Mouse (Mus musculus): ENCODE measurements at regions not wholly inside any gene's neighbourhood (a gene's known extent, or its start where the extent isn't known, plus 50 kb on each side); places are given as distances from the start of the nearest gene placed in this dataset.

DNA sequence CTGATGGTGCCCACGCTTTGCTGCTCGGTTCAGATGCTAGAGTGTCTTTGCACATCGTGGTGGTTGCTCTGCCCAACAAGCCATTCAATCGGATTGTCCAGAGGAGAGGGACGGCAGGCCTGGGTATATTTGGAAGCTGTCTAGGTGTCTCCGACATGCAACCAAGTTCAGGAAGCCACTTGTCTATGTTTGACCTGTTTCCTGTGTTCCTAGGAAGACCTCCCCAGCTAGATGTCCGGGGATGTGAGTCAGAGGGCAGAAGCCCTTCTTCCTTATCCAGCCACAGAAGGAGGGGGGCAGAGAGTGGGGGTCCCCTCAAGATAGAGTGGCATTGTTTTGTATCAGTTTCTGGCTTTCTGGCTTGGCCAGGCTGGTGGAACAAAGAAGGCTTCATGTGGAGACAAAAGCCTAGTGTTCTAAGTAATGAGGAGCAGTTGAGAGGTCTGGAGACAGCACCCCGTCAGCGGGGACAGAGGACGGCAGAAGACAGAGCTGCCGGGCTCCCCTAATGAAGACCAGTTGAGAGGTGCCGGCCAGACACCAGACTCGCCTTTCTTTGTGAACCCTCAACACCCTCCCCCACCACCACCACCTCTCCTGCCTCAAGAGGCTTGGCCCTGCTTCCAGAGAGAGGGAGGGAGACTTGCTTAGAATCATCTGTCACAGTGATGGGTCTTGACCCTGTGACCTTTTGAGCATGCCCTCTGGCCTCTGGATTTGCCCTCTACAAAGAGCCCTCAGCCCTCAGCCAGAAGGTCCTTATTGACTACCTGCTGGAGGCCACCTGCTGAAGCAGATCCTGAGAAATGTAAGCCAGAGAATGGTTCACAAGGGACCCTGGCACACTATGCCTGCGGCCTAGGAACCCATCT is 207.6 kb upstream of the Tbx3 start:
- no peak overlapping the region for H3K27ac ChIP-seq (ENCODE audit: control insufficient read depth, low read depth, low read length)
- TF ChIP-seq GATA1 (IDR thresholded peaks at IDR 0.05; ENCODE audit: low read depth, low read length) (no peak), JUND (IDR thresholded peaks at IDR 0.05; ENCODE audit: low read depth, low read length) (no peak), CHD2 (IDR thresholded peaks at IDR 0.05; ENCODE audit: low read length) (no peak), MEF2A (IDR thresholded peaks at IDR 0.05; ENCODE audit: extremely low read depth, insufficient replicate concordance, low read depth, low read length, poor library complexity, severe bottlenecking) (no peak), EP300 (IDR thresholded peaks at IDR 0.05; ENCODE audit: low read depth in 1 of 2, low read length in 2 of 2) (no peak), BHLHE40 (IDR thresholded peaks at IDR 0.05; ENCODE audit: borderline replicate concordance, low read depth, low read length) (no peak), MAX (IDR thresholded peaks at IDR 0.05; ENCODE audit: low read length) (no peak), USF2 (IDR thresholded peaks at IDR 0.05; ENCODE audit: borderline replicate concordance in 1 of 2, insufficient read depth in 1 of 2, low read depth in 1 of 2, low read length in 2 of 2) (no peak), RCOR1 (IDR thresholded peaks at IDR 0.05; ENCODE audit: low read depth, low read length) (no peak), SIN3A (IDR thresholded peaks at IDR 0.05; ENCODE audit: low read length) (no peak), RAD21 (IDR thresholded peaks at IDR 0.05; ENCODE audit: low read depth, low read length) (no peak), ELF1 (IDR thresholded peaks at IDR 0.05; ENCODE audit: low read depth, low read length) (no peak), CTCF (IDR thresholded peaks at IDR 0.05 in 2 of 3, conservative IDR thresholded peaks at IDR 0.05 in 1 of 3; ENCODE audit: control insufficient read depth in 1 of 3, insufficient read depth in 1 of 3, low read depth in 2 of 3, low read length in 3 of 3, poor library complexity in 1 of 3, severe bottlenecking in 1 of 3) (no peak), GABPA (IDR thresholded peaks at IDR 0.05; ENCODE audit: low read depth, low read length) (no peak), HCFC1 (IDR thresholded peaks at IDR 0.05; ENCODE audit: low read depth, low read length) (no peak)
- DNase-seq (ENCODE audit: low read depth, low spot score) = no peak
- H3K27me3 ChIP-seq (ENCODE audit: control insufficient read depth in 1 of 2, insufficient read depth in 2 of 2, low read length in 2 of 2) = no peaks in the 10 kb centered on the region
- no peaks in the 10 kb centered on the region for H3K79me2 ChIP-seq (ENCODE audit: control insufficient read depth, insufficient read depth, low read length, poor library complexity)
- no peaks in the 10 kb centered on the region for H3K9me3 ChIP-seq (replicated peaks; ENCODE audit: insufficient read depth, low read length)
- H3K4me1 ChIP-seq (ENCODE audit: control insufficient read depth in 1 of 2, insufficient read depth in 2 of 2, low read length in 2 of 2) = no peaks in the 10 kb centered on the region
- H3K36me3 ChIP-seq (ENCODE audit: control insufficient read depth in 1 of 2, insufficient read depth in 2 of 2, low read length in 2 of 2) = no peaks in the 10 kb centered on the region
- no peak overlapping the region for H3K4me3 ChIP-seq (ENCODE audit: control insufficient read depth in 1 of 2, insufficient read depth in 1 of 2, low read depth in 2 of 2, low read length in 2 of 2)
- H3K9ac ChIP-seq (ENCODE audit: control insufficient read depth, low read depth, low read length, poor library complexity, severe bottlenecking) = no peak overlapping the region

- Histone ChIP-seq H3K9me3 (replicated peaks; ENCODE audit: insufficient read depth, low read length) (no peaks in the 10 kb centered on the region), H3K27ac (ENCODE audit: control insufficient read depth, low read depth, low read length) (no peak overlapping the region)
- TF ChIP-seq ZMIZ1 (IDR thresholded peaks at IDR 0.05; ENCODE audit: low read depth, low read length) = no peak
- no peak for TF ChIP-seq MYB (IDR thresholded peaks at IDR 0.05; ENCODE audit: low read depth, low read length)
- no peak for TF ChIP-seq UBTF (IDR thresholded peaks at IDR 0.05; ENCODE audit: borderline replicate concordance, insufficient read depth, low read depth, low read length)
- TF ChIP-seq EP300 (IDR thresholded peaks at IDR 0.05; ENCODE audit: low read depth in 1 of 2, low read length in 2 of 2) = no peak
- TF ChIP-seq HCFC1 (IDR thresholded peaks at IDR 0.05; ENCODE audit: low read depth, low read length) = no peak
- TF ChIP-seq MAX (IDR thresholded peaks at IDR 0.05; ENCODE audit: low read length) = no peak
- no peak for TF ChIP-seq TCF12 (IDR thresholded peaks at IDR 0.05; ENCODE audit: low read depth, low read length)
- TF ChIP-seq MXI1 (IDR thresholded peaks at IDR 0.05; ENCODE audit: low read depth, low read length) = no peak
- no peak for TF ChIP-seq RAD21 (IDR thresholded peaks at IDR 0.05; ENCODE audit: low read depth, low read length)
- TF ChIP-seq E2F4 (IDR thresholded peaks at IDR 0.05; ENCODE audit: borderline replicate concordance, low read depth, low read length) = no peak
- no peak for TF ChIP-seq USF2 (IDR thresholded peaks at IDR 0.05; ENCODE audit: borderline replicate concordance in 1 of 2, insufficient read depth in 1 of 2, low read depth in 1 of 2, low read length in 2 of 2)
- no peak for TF ChIP-seq MAFK (IDR thresholded peaks at IDR 0.05; ENCODE audit: borderline replicate concordance, low read depth, low read length)
- no peak for TF ChIP-seq POLR2AphosphoS5 (IDR thresholded peaks at IDR 0.05; ENCODE audit: borderline replicate concordance, low read depth, low read length)
- TF ChIP-seq TBP (IDR thresholded peaks at IDR 0.05; ENCODE audit: low read depth, low read length) = no peak
- no peak for TF ChIP-seq GATA1 (IDR thresholded peaks at IDR 0.05; ENCODE audit: low read depth, low read length)
- no peak for TF ChIP-seq ZKSCAN1 (IDR thresholded peaks at IDR 0.05; ENCODE audit: low read depth, low read length)
Observed at GRCm38 (mm10) chr5:119464553-119464952, 205.9 kb upstream of the Tbx3 start.

More at GRCm38 (mm10) chr5:119464553-119464952, 205.9 kb upstream of the Tbx3 start:
- no peak overlapping the region for H3K4me3 ChIP-seq (ENCODE audit: control insufficient read depth in 1 of 2, insufficient read depth in 1 of 2, low read depth in 2 of 2, low read length in 2 of 2)
- no peak for DNase-seq (ENCODE audit: low read depth, low spot score)
- no peaks in the 10 kb centered on the region for H3K4me1 ChIP-seq (ENCODE audit: control insufficient read depth in 1 of 2, insufficient read depth in 2 of 2, low read length in 2 of 2)
- no peaks in the 10 kb centered on the region for H3K27me3 ChIP-seq (ENCODE audit: control insufficient read depth in 1 of 2, insufficient read depth in 2 of 2, low read length in 2 of 2)
- H3K9ac ChIP-seq (ENCODE audit: control insufficient read depth, low read depth, low read length, poor library complexity, severe bottlenecking) = no peak overlapping the region
- H3K36me3 ChIP-seq (ENCODE audit: control insufficient read depth in 1 of 2, insufficient read depth in 2 of 2, low read length in 2 of 2) = no peaks in the 10 kb centered on the region
- H3K79me2 ChIP-seq (ENCODE audit: control insufficient read depth, insufficient read depth, low read length, poor library complexity) = no peaks in the 10 kb centered on the region
